Mouse (Mus musculus): ENCODE data around the gene Zfp867. TPM values are rescaled to one million over a fixed set of nuclear protein-coding genes. Genes with fewer than 3 reads are reported as not detected.

Zfp867 gene
- polyA plus RNA-seq, 1 experiment from 2014 or later: 7.9 TPM

DNA sequence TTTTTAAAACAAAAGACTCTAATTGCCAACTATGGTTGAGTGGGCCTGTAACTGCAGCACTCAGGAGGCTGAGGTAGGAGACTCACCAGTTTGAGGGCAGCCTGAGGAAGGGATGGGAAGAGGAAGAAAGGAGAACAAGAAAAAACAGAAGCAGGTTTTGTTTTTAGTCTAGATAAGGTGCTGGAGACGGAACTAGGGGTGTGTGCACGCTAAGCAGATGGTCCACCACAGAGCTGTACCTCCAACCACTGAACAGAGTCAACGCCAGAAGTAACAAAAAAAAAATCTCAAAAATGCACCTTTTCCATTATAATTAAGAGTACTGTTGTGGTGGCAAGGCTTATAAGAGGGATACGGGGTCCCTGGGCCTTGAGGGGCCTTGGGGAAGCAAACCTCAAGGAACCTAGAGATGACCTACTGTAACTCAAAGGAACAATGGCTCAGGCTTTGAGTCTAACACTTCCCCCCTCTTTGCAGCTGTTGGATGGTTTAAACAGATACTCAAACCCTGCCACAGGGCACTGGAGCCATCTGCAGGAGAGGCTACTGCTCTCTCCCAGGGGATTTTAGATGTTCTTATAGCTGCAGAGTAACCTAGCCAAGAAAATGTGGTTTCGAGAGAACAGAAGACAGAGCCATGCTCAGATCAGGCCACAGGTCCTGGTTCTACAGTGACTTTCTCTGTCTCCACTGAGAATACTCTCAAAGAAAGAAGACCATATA lies 29.9 kb upstream of the Zfp867 start:
- WGBS: 93% methylated on average over 5 of the region's 5 CpGs
- peaks cover 16% of the 10 kb centered on the region for H3K4me1 ChIP-seq
- no peak for DNase-seq (ENCODE audit: low spot score)
- H3K27ac ChIP-seq: no peak overlapping the region
- no peak overlapping the region for H3K4me3 ChIP-seq
- peaks cover 74% of the 10 kb centered on the region for H3K36me3 ChIP-seq
- H3K27me3 ChIP-seq (ENCODE audit: low read depth, poor library complexity, severe bottlenecking): no peaks in the 10 kb centered on the region
- H3K9me3 ChIP-seq (replicated peaks): no peaks in the 10 kb centered on the region

DNA sequence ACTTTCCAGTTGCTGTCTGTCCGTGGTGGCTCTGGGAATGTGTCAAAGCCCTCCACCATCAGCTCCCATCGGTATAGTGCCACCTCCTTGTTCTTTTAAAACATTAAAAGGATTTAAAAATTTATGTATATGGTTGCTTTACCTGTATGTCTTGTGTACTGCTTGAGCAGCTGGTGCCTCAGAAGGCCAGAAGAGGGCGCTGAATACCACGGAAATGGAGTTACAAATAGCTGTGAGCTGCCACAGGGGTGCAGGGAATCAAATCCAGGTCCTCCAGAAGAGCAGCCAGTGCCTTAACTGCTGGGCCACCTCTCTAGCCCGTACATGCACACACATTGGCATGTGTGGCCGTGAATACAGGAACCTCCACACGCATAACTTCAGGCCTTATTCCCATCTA lies 25.5 kb upstream of the Zfp867 start:
- no peak overlapping the region for H3K4me3 ChIP-seq
- peaks cover 100% of the 10 kb centered on the region for H3K36me3 ChIP-seq
- no peak overlapping the region for H3K27ac ChIP-seq
- DNase-seq (ENCODE audit: low spot score): no peak
- no peaks in the 10 kb centered on the region for H3K9me3 ChIP-seq (replicated peaks)
- H3K4me1 ChIP-seq: no peaks in the 10 kb centered on the region
- WGBS: 90% methylated on average over 7 of the region's 7 CpGs
- H3K27me3 ChIP-seq (ENCODE audit: low read depth, poor library complexity, severe bottlenecking): no peaks in the 10 kb centered on the region

DNA sequence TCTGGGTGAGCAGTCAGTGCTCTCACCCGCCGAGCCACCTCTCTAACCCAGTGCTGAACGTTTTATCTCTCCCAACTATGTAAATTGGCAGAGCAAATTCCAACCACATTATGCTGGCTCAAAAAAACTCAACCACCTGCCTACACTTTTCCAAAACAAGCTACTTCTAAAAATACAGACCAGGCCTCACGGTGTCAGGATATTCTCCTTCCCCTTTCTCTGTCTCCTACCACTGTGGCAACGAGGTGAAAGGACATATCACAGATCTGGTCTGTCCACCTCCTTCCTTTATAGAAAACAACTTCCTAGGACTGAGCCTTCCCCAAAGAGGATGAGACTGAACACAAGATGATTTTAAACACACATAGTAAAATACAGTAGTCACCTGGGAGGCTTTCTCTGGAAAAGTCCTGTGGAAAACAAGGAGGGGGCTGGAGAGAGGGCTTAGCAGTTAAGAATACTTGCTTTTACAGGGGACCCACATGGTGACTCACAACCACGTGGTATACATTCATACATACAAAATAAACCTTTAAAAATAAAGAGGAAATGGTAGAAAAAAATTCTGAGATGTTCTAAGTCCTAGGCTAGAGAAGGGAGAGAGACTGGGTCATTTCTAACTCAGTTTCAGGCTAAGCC lies 24.5 kb upstream of the Zfp867 start:
- no peaks in the 10 kb centered on the region for H3K27me3 ChIP-seq (ENCODE audit: low read depth, poor library complexity, severe bottlenecking)
- H3K27ac ChIP-seq: no peak overlapping the region
- H3K9me3 ChIP-seq (replicated peaks): no peaks in the 10 kb centered on the region
- WGBS: 93% methylated on average over 6 of the region's 6 CpGs
- H3K36me3 ChIP-seq: peaks cover 100% of the 10 kb centered on the region
- DNase-seq (ENCODE audit: low spot score): no peak
- no peaks in the 10 kb centered on the region for H3K4me1 ChIP-seq
- H3K4me3 ChIP-seq: no peak overlapping the region

GRCm38 (mm10) chr11:59486222-59486621 lies 13.9 kb upstream of the Zfp867 start:
- DNase-seq (ENCODE audit: low spot score): no peak
- H3K36me3 ChIP-seq: peaks cover 66% of the 10 kb centered on the region
- no peaks in the 10 kb centered on the region for H3K27me3 ChIP-seq (ENCODE audit: low read depth, poor library complexity, severe bottlenecking)
- no peak overlapping the region for H3K4me3 ChIP-seq
- H3K27ac ChIP-seq: no peak overlapping the region
- WGBS: 88% methylated on average over 8 of the region's 8 CpGs
- H3K9me3 ChIP-seq (replicated peaks): no peaks in the 10 kb centered on the region
- no peaks in the 10 kb centered on the region for H3K4me1 ChIP-seq

- H3K27ac ChIP-seq: no peak overlapping the region
- H3K4me1 ChIP-seq: no peaks in the 10 kb centered on the region
- H3K27me3 ChIP-seq (ENCODE audit: low read depth, poor library complexity, severe bottlenecking): no peaks in the 10 kb centered on the region
- H3K36me3 ChIP-seq: peaks cover 60% of the 10 kb centered on the region
- no peak for DNase-seq (ENCODE audit: low spot score)
- no peak overlapping the region for H3K4me3 ChIP-seq
- no peaks in the 10 kb centered on the region for H3K9me3 ChIP-seq (replicated peaks)
- 67% methylated on average over 2 of the region's 2 CpGs for whole genome bisulfite sequencing
Measured at GRCm38 (mm10) chr11:59485641-59486040, 13.4 kb upstream of the Zfp867 start.

GRCm38 (mm10) chr11:59483212-59483611 lies 10.9 kb upstream of the Zfp867 start:
- no peaks in the 10 kb centered on the region for H3K27me3 ChIP-seq (ENCODE audit: low read depth, poor library complexity, severe bottlenecking)
- no peaks in the 10 kb centered on the region for H3K9me3 ChIP-seq (replicated peaks)
- H3K4me3 ChIP-seq: no peak overlapping the region
- H3K4me1 ChIP-seq: no peaks in the 10 kb centered on the region
- no peak overlapping the region for H3K27ac ChIP-seq
- DNase-seq (ENCODE audit: low spot score): peak; percentile 54
- peaks cover 37% of the 10 kb centered on the region for H3K36me3 ChIP-seq
- 11% methylated on average over 2 of the region's 2 CpGs for WGBS

- Histone ChIP-seq H3K9me3 (replicated peaks) (no peaks in the 10 kb centered on the region), H3K4me1 (no peaks in the 10 kb centered on the region), H3K4me3 (no peak overlapping the region), H3K36me3 (no peaks in the 10 kb centered on the region), H3K27ac (no peak overlapping the region), H3K27me3 (ENCODE audit: low read depth, poor library complexity, severe bottlenecking) (no peaks in the 10 kb centered on the region)
- DNase-seq (ENCODE audit: low spot score): no peak
- WGBS: 74% methylated on average over 6 of the region's 6 CpGs
Measured at GRCm38 (mm10) chr11:59477240-59477639, 5.0 kb upstream of the Zfp867 start.

- Histone ChIP-seq H3K4me1 (peaks cover 9% of the 10 kb centered on the region), H3K27me3 (ENCODE audit: low read depth, poor library complexity, severe bottlenecking) (no peaks in the 10 kb centered on the region), H3K27ac (peak overlapping the region; percentile 88), H3K36me3 (peaks cover 5% of the 10 kb centered on the region), H3K9me3 (replicated peaks) (no peaks in the 10 kb centered on the region), H3K4me3 (peak overlapping the region; percentile 89)
- no peak for DNase-seq (ENCODE audit: low spot score)
- WGBS: 7% methylated on average over 37 of the region's 37 CpGs
Measured at GRCm38 (mm10) chr11:59471413-59472325, 605 bp downstream of the Zfp867 start.

DNA sequence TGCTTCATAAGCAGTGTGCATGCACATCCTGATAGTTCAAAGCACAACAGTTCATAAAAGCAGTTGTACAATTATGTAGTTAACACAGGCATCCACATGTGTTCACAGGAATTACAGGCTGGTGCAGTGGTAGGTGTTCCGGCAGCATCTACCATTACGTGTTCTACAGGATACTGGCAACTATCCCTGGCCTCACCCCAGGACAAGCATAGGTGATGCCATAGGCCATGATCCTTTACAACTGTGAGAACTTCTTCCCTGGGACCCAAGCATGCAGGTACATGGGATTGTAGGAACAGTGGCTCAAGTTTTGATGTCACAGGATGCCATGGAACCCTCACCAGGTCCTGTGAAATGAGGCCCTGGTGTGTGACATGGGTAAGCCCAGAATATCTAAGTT lies 11.8 kb downstream of the Zfp867 start:
- no peaks in the 10 kb centered on the region for H3K4me1 ChIP-seq
- H3K36me3 ChIP-seq: peaks cover 89% of the 10 kb centered on the region
- H3K9me3 ChIP-seq (replicated peaks): peaks cover 9% of the 10 kb centered on the region
- DNase-seq (ENCODE audit: low spot score): peak; percentile 21
- H3K4me3 ChIP-seq: no peak overlapping the region
- H3K27me3 ChIP-seq (ENCODE audit: low read depth, poor library complexity, severe bottlenecking): no peaks in the 10 kb centered on the region
- WGBS: 94% methylated on average over 2 of the region's 2 CpGs
- H3K27ac ChIP-seq: no peak overlapping the region

DNA sequence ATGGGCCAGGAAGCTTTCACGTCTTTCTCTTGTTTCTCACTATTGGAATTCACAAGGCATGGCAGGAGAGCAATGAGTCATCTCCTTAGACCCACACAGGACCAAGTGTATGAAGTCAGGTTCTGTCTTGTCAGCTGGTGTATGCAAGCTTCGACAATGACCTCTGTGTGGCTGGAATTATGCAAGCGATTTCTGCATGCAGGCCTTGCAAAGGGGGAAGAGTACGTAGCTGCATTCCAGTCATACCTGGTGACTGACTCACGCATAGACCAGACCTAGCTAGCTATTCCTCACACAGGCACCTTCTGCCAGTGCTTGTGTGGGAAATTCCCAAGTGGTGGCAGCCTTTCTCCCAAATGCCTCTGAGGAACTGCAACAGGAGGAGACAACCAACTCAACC lies 13.3 kb downstream of the Zfp867 start:
- WGBS: 59% methylated on average over 5 of the region's 5 CpGs
- Histone ChIP-seq H3K4me1 (no peaks in the 10 kb centered on the region), H3K36me3 (peaks cover 89% of the 10 kb centered on the region), H3K4me3 (no peak overlapping the region), H3K27me3 (ENCODE audit: low read depth, poor library complexity, severe bottlenecking) (no peaks in the 10 kb centered on the region), H3K9me3 (replicated peaks) (peaks cover 8% of the 10 kb centered on the region), H3K27ac (no peak overlapping the region)
- peak; percentile 32 for DNase-seq (ENCODE audit: low spot score)

GRCm38 (mm10) chr11:59456891-59457290 lies 15.4 kb downstream of the Zfp867 start:
- Histone ChIP-seq H3K27ac (no peak overlapping the region), H3K9me3 (replicated peaks) (no peaks in the 10 kb centered on the region), H3K36me3 (peaks cover 87% of the 10 kb centered on the region), H3K4me1 (no peaks in the 10 kb centered on the region), H3K27me3 (ENCODE audit: low read depth, poor library complexity, severe bottlenecking) (no peaks in the 10 kb centered on the region), H3K4me3 (no peak overlapping the region)
- 84% methylated on average over 2 of the region's 2 CpGs for WGBS
- DNase-seq (ENCODE audit: low spot score): peak; percentile 19

DNA sequence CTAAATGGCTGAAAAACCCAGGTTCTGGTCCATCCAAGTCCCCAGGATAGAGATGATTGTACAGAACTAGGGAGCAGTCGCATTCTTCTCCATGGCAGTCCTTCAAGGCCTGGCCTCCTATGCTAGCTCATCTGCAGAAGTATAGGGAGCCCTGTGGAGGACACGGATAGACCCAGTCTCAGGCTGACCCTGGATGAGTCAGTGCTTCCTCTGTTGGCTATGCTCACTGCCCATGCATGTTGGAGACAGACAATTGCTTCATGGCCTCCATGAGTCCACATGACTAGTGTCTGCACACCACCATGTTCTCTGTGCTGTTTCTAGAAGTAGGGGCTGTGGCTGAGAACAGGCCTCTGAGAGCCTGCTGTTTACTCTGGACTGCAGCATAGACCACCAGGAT lies 15.9 kb downstream of the Zfp867 start:
- Histone ChIP-seq H3K27ac (no peak overlapping the region), H3K36me3 (peaks cover 87% of the 10 kb centered on the region), H3K27me3 (ENCODE audit: low read depth, poor library complexity, severe bottlenecking) (no peaks in the 10 kb centered on the region), H3K4me3 (no peak overlapping the region), H3K9me3 (replicated peaks) (no peaks in the 10 kb centered on the region), H3K4me1 (no peaks in the 10 kb centered on the region)
- peak; percentile 20 for DNase-seq (ENCODE audit: low spot score)
- WGBS: 89% methylated on average over 2 of the region's 2 CpGs

- Histone ChIP-seq H3K27ac (peak within 1 kb of the TSS; percentile 87), H3K27me3 (ENCODE audit: low read depth, poor library complexity, severe bottlenecking) (no peaks in the 10 kb centered on the region), H3K4me1 (peaks cover 25% of the 10 kb centered on the region), H3K36me3 (peaks cover 55% of the 10 kb centered on the region), H3K4me3 (peak within 1 kb of the TSS; percentile 79), H3K9me3 (replicated peaks) (no peaks in the 10 kb centered on the region)
- WGBS: 84% methylated on average over 4 of the region's 4 CpGs
- DNase-seq (ENCODE audit: low spot score): no peak
Measured at GRCm38 (mm10) chr11:59451086-59451485, 21.2 kb downstream of the Zfp867 start, which contains the start of gene Snap47. Gene Snap47, minus strand, starts transcription at chr11:59451186.

Data from limb, embryonic 10.5 days (tissue).